Mouse (Mus musculus) heart, postnatal 0 days (tissue): ENCODE data around the gene Chst15. TPM values are rescaled to one million over a fixed set of nuclear protein-coding genes. Genes with fewer than 3 reads are reported as not detected.

Experiments used
- ATAC-seq: fragments of 200-750 bp; cut with Nextera tagmentation; 2 replicates; pipeline ENCODE4 v1.8.0; 2017; ENCODE audit warnings: low read depth, moderate number of reproducible peaks, moderate library complexity; ENCODE audit not compliant: insufficient read depth
- DNase-seq: peaks from one replicate; pipeline ENCODE4 v3.0.0-alpha.2; 2016; ENCODE audit warnings: low spot score
- H3K27ac ChIP-seq: fragments of 300-500 bp; sonication (generic); 2 replicates; pipeline ENCODE4 v1.5.1; 2014; ENCODE audit warnings: low read depth, mild to moderate bottlenecking
- H3K27me3 ChIP-seq: fragments of 300-500 bp; sonication (generic); 2 replicates; pipeline ENCODE4 v1.6.1; 2014; ENCODE audit warnings: low read length, mixed read lengths; ENCODE audit not compliant: control insufficient read depth, insufficient read depth
- H3K36me3 ChIP-seq: fragments of 300-500 bp; sonication (generic); replicated peaks from 2 replicates; pipeline ENCODE4 v1.6.1; 2014; ENCODE audit warnings: low read length, mixed read lengths; ENCODE audit not compliant: control insufficient read depth, insufficient read depth
- H3K4me1 ChIP-seq: fragments of 300-500 bp; sonication (generic); 2 replicates; pipeline ENCODE4 v1.6.1; 2014; ENCODE audit warnings: antibody characterized with exemption; ENCODE audit not compliant: control insufficient read depth, insufficient read depth
- H3K4me2 ChIP-seq: fragments of 300-500 bp; sonication (generic); 2 replicates; pipeline ENCODE4 v1.6.1; 2014; ENCODE audit warnings: low read depth, mild to moderate bottlenecking, low read length, moderate library complexity
- H3K4me3 ChIP-seq: fragments of 300-500 bp; sonication (generic); 2 replicates; pipeline ENCODE4 v1.5.1; 2014; ENCODE audit warnings: low read depth, low read length
- H3K9ac ChIP-seq: fragments of 300-500 bp; sonication (generic); replicated peaks from 2 replicates; pipeline ENCODE4 v1.6.1; 2014; ENCODE audit warnings: low read depth, low read length, mixed read lengths
- H3K9me3 ChIP-seq: fragments of 300-500 bp; sonication (generic); replicated peaks from 2 replicates; pipeline ENCODE4 v1.6.1; 2016; ENCODE audit warnings: low read length; ENCODE audit not compliant: control insufficient read depth
- CTCF ChIP-seq: IDR thresholded peaks from 2 replicates; pipeline ENCODE4 v1.5.1; 2016; ENCODE audit warnings: antibody characterized with exemption, control low read depth, low read depth
- EP300 ChIP-seq: IDR thresholded peaks from 2 replicates; pipeline ENCODE4 v1.6.1; 2016; ENCODE audit warnings: antibody characterized with exemption, low read depth
- WGBS: fragments of 180-500 bp; shearing (Covaris S2); extraction: QIAGEN DNeasy Blood & Tissue Kit; methylation state at CpG from one replicate; pipeline ENCODE4 v1.1.7; 2014; 5-methylcytosine and 5-hydroxymethylcytosine counted together
- polyA plus RNA-seq: library from polyadenylated mRNA; unstranded; fragments of >200 nt; fragmentation: Nextera tagmentation; extraction: Ambion mirVana; gene quantifications from 2 replicates; pipeline ENCODE4 v1.2.1, GENCODE M21; 2015
- total RNA-seq: library from RNA; depleted of rRNA; stranded (reverse); fragments of >200 nt; gene quantifications from 2 replicates; pipeline ENCODE4 v1.2.3, GENCODE M21; 2014; ENCODE audit warnings: low replicate concordance

Chst15 gene
- total and polyA plus RNA-seq, 2 experiments from 2014 or later: 4.3 to 5.8 TPM

DNA sequence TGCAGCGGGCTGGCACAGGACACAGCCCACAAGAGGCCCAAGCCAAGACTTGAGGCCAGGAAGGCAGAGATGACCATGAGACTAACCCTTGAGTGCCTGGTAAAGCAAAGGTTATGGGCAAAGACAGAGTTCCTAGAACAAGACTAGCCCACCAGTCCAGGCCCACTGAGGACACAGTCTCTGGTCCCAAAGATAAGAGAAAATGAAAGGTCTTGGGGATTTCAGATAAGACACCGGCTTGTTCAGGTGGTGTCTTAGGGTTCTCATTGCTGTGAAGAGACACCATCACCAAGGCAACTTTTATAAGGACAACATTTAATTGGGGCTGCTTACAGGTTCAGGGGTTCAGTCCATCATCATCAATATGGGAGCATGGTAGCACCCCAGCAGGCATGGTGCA lies 26.9 kb upstream of the Chst15 start:
- no peak for TF ChIP-seq CTCF
- TF ChIP-seq EP300: no peak
- DNase-seq (no peak), ATAC-seq (no peak)
- Histone ChIP-seq H3K9ac (no peak overlapping the region), H3K27me3 (no peaks in the 10 kb centered on the region), H3K27ac (no peak overlapping the region), H3K36me3 (no peaks in the 10 kb centered on the region), H3K4me2 (no peak overlapping the region), H3K4me3 (no peak overlapping the region), H3K4me1 (peaks cover 4% of the 10 kb centered on the region; the same call in 1 of the 2 replicates), H3K9me3 (no peaks in the 10 kb centered on the region)
- WGBS: 80% methylated on average over 2 of the region's 2 CpGs

DNA sequence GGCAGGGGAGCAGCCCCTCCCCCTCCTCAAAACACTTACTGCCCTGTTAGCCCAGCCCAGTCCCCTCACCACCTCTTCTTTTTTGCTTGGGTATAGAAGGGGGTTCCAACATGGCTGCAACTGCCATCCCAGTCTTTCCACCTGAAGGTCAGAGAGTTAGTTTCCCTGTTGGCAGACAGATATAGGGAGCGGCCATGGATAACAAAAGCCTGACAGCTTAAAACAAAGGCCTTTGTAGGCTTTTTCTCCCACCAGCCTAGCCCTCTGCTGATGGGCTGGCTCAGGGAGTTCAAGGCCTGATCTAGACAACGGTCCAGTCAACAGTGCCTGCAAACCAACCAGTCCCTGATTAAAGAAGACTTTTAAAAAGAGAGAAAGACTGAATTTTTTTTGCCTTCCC lies 26.1 kb upstream of the Chst15 start:
- H3K27me3 ChIP-seq: no peaks in the 10 kb centered on the region
- no peak for ATAC-seq
- no peak for DNase-seq
- TF ChIP-seq CTCF (no peak), EP300 (no peak)
- H3K9ac ChIP-seq: no peak overlapping the region
- H3K9me3 ChIP-seq: no peaks in the 10 kb centered on the region
- no peaks in the 10 kb centered on the region for H3K36me3 ChIP-seq
- no peak overlapping the region for H3K4me3 ChIP-seq
- H3K4me2 ChIP-seq: no peak overlapping the region
- peaks cover 4% of the 10 kb centered on the region; the same call in 1 of the 2 replicates for H3K4me1 ChIP-seq
- 78% methylated on average over 2 of the region's 2 CpGs for WGBS
- H3K27ac ChIP-seq: no peak overlapping the region

DNA sequence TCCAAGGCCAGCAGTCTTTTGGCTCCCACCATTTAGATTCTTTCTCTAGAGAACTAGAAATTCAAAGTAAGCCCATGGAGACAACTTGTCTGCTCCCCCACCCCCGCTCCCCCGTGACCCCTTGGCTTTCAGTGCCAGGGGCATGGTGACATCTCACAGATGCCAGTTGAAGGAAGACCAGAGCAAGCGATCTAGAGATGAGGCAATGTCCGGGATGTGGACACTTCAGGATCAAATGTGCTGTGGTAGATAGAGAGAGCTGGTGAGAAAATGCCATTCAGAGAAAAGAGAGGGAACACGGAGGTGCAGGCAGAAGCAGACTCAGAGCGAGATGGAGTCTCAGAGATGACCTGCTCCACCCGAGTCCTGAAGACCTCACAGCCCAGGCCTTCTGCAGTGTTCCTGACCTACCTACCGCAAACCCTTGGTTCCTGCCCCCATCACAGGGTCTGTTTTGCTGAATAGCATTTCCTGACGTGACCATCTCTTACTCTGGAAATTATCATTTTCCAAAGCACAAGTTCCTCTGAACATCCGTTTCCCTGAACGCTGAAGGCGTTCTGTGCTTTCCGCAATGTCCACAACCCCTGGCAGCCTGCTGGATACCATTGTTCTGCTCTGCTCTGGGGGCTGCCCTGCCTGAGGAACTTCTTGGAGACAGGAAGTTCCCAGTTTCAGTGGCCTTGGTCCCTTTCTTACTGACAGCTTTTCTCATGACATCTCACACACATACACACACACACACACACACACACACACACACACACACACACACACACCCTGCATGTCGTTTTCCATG lies 22.2 kb upstream of the Chst15 start:
- WGBS: 55% methylated on average over 14 of the region's 14 CpGs
- peak; percentile 59 for DNase-seq

DNA sequence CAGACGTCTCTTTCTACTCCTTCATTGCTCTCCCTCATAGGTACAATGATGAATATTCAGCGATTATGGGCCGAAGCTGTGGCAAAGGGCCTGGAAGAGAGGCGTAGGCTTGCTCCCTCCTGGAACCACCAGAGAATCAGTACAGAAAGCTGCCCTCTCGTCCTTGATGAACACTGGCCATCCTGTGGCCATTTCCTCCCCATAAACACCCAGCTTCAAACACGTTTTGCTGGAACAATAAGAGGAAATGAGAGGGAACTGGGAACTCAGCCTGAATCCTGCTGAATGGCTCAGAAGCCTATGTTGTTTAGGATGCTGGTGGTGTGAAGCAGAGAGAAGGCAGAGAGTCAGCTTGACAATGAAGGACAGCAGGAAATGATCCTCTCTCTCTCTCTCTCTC lies 21.3 kb upstream of the Chst15 start:
- H3K9ac ChIP-seq: no peak overlapping the region
- DNase-seq (peak; percentile 48), ATAC-seq (peak; percentile 58)
- H3K4me3 ChIP-seq: no peak overlapping the region
- H3K4me1 ChIP-seq: peaks cover 13% of the 10 kb centered on the region
- no peaks in the 10 kb centered on the region for H3K36me3 ChIP-seq
- TF ChIP-seq EP300 (0 out of 2 replicates have a peak, but pooled peaks have one; percentile 29), CTCF (no peak)
- no peak overlapping the region for H3K4me2 ChIP-seq
- WGBS: 58% methylated on average over 6 of the region's 6 CpGs
- H3K27ac ChIP-seq: peak overlapping the region; percentile 90
- no peaks in the 10 kb centered on the region for H3K27me3 ChIP-seq
- H3K9me3 ChIP-seq: no peaks in the 10 kb centered on the region

More for the DNA sequence above, 22.2 kb upstream of the Chst15 start:
- Histone ChIP-seq H3K9ac (no peak overlapping the region), H3K4me3 (no peak overlapping the region), H3K27ac (peak overlapping the region; percentile 90), H3K27me3 (no peaks in the 10 kb centered on the region), H3K36me3 (no peaks in the 10 kb centered on the region), H3K9me3 (no peaks in the 10 kb centered on the region), H3K4me2 (no peak overlapping the region), H3K4me1 (peaks cover 13% of the 10 kb centered on the region)
- ATAC-seq: peak; percentile 74
- TF ChIP-seq CTCF (no peak), EP300 (peak; percentile 75)

DNA sequence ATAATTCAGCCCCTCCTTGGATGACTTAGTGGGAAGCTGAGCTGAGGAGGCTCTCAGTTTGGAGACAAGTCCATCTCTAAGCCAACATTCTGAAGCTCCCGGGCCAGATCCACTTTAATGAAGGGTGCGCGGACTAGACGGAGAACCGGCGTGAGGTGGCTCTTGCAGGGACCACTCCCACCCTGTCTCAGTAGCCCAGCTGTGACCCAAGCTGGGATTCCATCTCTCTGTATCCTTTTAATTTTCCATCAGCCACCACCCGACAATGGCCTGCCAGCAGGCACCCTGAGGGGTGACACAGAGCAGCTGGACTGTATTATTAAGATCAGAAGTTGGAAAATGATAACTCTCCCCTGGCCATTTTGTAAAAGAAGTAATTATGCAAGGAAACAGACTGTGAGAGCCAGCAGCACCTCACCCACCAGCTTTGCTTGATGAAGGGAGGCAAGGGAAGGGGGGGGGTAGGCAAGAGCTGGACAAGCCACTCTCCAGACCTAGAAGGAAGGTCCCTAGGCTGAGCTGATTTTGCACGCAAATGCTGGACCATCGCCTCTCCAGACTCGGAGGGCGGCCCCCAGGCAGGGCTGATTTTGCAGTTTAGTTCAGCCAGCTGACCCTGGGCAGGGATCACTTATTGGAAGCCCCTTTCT lies 20.4 kb upstream of the Chst15 start:
- H3K4me1 ChIP-seq: peaks cover 13% of the 10 kb centered on the region
- 0 out of 2 replicates have a peak overlapping the region, but pooled peaks have one; percentile 90 for H3K27ac ChIP-seq
- no peak for ATAC-seq
- DNase-seq: no peak
- H3K9ac ChIP-seq: no peak overlapping the region
- no peaks in the 10 kb centered on the region for H3K36me3 ChIP-seq
- H3K4me2 ChIP-seq: no peak overlapping the region
- 76% methylated on average over 11 of the region's 11 CpGs for WGBS
- TF ChIP-seq CTCF (no peak), EP300 (no peak)
- H3K9me3 ChIP-seq: no peaks in the 10 kb centered on the region
- H3K4me3 ChIP-seq: no peak overlapping the region
- H3K27me3 ChIP-seq: no peaks in the 10 kb centered on the region
